Mouse (Mus musculus) kidney, adult 18-20 months (tissue): Measurements from ENCODE around the gene Zfyve27.
A peak's percentile ranks its signal among the peaks of the same experiment; 100 is the strongest.

Source experiments
- DNase-seq: peaks from one replicate; pipeline ENCODE4 v3.0.0; 2021

Gene Zfyve27

GRCm38 (mm10) chr19:42163764-42164163 is at the start of gene Zfyve27:
Zfyve27 (plus strand) TSS chr19:42163951.
- DNase-seq: no peak

GRCm38 (mm10) chr19:42115783-42116335 is 47.9 kb upstream of the Zfyve27 start:
- DNase-seq: no peak

GRCm38 (mm10) chr19:42118142-42118541 is 45.6 kb upstream of the Zfyve27 start:
- DNase-seq: no peak

- DNase-seq: no peak
Observed at GRCm38 (mm10) chr19:42118596-42118995, 45.2 kb upstream of the Zfyve27 start.

- DNase-seq: no peak
Observed at GRCm38 (mm10) chr19:42120451-42120850, 43.3 kb upstream of the Zfyve27 start.

- no peak for DNase-seq
Observed at GRCm38 (mm10) chr19:42124684-42125083, 39.1 kb upstream of the Zfyve27 start.

- DNase-seq: no peak
Observed at GRCm38 (mm10) chr19:42125501-42126218, 38.1 kb upstream of the Zfyve27 start.

- DNase-seq: no peak
Observed at GRCm38 (mm10) chr19:42126219-42126605, 37.5 kb upstream of the Zfyve27 start.

GRCm38 (mm10) chr19:42127024-42127423 is 36.7 kb upstream of the Zfyve27 start:
- DNase-seq: no peak

GRCm38 (mm10) chr19:42128052-42128740 is 35.6 kb upstream of the Zfyve27 start:
- no peak for DNase-seq

GRCm38 (mm10) chr19:42128787-42129508 is 34.8 kb upstream of the Zfyve27 start, which contains the start of gene Avpi1:
Avpi1 (minus strand) TSS chr19:42129059.
- peak; percentile 99 for DNase-seq

- DNase-seq: no peak
Observed at GRCm38 (mm10) chr19:42129509-42130293, 34.0 kb upstream of the Zfyve27 start.

GRCm38 (mm10) chr19:42130294-42130606 is 33.5 kb upstream of the Zfyve27 start:
- no peak for DNase-seq

GRCm38 (mm10) chr19:42131101-42131500 is 32.6 kb upstream of the Zfyve27 start:
- no peak for DNase-seq

GRCm38 (mm10) chr19:42135070-42135469 is 28.7 kb upstream of the Zfyve27 start:
- DNase-seq: no peak

GRCm38 (mm10) chr19:42136126-42136525 is 27.6 kb upstream of the Zfyve27 start:
- DNase-seq: no peak

GRCm38 (mm10) chr19:42137167-42137672 is 26.5 kb upstream of the Zfyve27 start:
- DNase-seq: no peak

GRCm38 (mm10) chr19:42138517-42139285 is 25.1 kb upstream of the Zfyve27 start:
- no peak for DNase-seq

- no peak for DNase-seq
Observed at GRCm38 (mm10) chr19:42139724-42140517, 23.8 kb upstream of the Zfyve27 start.

GRCm38 (mm10) chr19:42141998-42142397 is 21.8 kb upstream of the Zfyve27 start:
- DNase-seq: no peak

- DNase-seq: no peak
Observed at GRCm38 (mm10) chr19:42142757-42143156, 21.0 kb upstream of the Zfyve27 start.
